14 mouse cellular contexts compared by ENCODE assay signal in the genomic region with DNA sequence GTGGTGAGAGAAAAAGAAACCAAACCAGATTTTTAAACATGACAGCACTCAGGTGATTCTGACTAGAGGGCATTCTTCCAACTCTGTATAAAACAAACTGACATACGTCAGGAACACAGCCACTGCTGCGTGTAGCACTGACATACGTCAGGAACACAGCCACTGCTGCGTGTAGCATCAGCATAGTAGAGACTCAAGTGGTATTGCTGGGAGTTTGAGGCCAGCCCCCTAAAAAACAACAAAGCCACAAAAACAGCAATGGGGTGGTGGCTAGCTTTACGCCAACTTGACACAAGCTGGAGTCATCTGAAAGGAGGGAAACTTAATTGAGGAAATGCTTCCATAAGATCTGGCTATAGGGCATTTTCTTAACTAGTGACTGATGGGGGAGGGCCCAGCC.
"Had no signal": no experiment of that assay in that cellular context is flagged by ENCODE, and none has a peak within 500 bp of the region (broad histone marks: within the 10 kb centered on the region; RNA-seq: fewer than 3 reads in every experiment).

No protein-coding gene starts in this region.

- ATAC-seq: midbrain, embryonic 16.5 days had no signal

- DNase-seq: lung, adult 18-20 months; lung, embryonic 14.5 days; lung, postnatal 14 days; lung, postnatal 36 days; midbrain, embryonic 14.5 days; retina, postnatal 1 day; right cerebral cortex, adult 18-20 months; right cerebral cortex, postnatal 25 days; right cerebral cortex, postnatal 4 days; spleen, adult 18-20 months; thymus, adult 18-20 months; thymus, postnatal 14 days; thymus, postnatal 36 days had no signal
